Mouse (Mus musculus) liver, embryonic 11.5 days (tissue): Measurements from ENCODE around the gene Gh. TPM values are rescaled to one million over a fixed set of nuclear protein-coding genes. Genes with fewer than 3 reads are reported as not detected.

ENCODE experiments used
- ATAC-seq: fragments of 200-750 bp; cut with Nextera tagmentation; replicated peaks from 2 replicates; pipeline ENCODE4 v1.8.0; 2017; ENCODE audit warnings: moderate number of reproducible peaks, mild to moderate bottlenecking, moderate TSS enrichment, moderate library complexity; ENCODE audit not compliant: low FRiP score
- DNase-seq: peaks from one replicate; pipeline ENCODE4 v3.0.0-alpha.2; 2017; ENCODE audit warnings: low spot score
- H3K27ac ChIP-seq: fragments of 300-500 bp; sonication (generic); 2 replicates; pipeline ENCODE4 v1.5.1; 2014; ENCODE audit warnings: mild to moderate bottlenecking, low read depth, low read length, control low read depth
- H3K27me3 ChIP-seq: fragments of 300-500 bp; sonication (generic); replicated peaks from 2 replicates; pipeline ENCODE4 v1.6.1; 2014; ENCODE audit warnings: low read length, mixed read lengths; ENCODE audit not compliant: control insufficient read depth, insufficient read depth
- H3K36me3 ChIP-seq: fragments of 300-500 bp; sonication (generic); 2 replicates; pipeline ENCODE4 v1.6.1; 2014; ENCODE audit warnings: mild to moderate bottlenecking, low read length, moderate library complexity, mixed read lengths; ENCODE audit not compliant: control insufficient read depth, insufficient read depth
- H3K4me1 ChIP-seq: fragments of 300-500 bp; sonication (generic); replicated peaks from 2 replicates; pipeline ENCODE4 v1.6.1; 2014; ENCODE audit warnings: low read length, mixed read lengths; ENCODE audit not compliant: control insufficient read depth, insufficient read depth
- H3K4me2 ChIP-seq: fragments of 300-500 bp; sonication (generic); 2 replicates; pipeline ENCODE4 v1.6.1; 2014; ENCODE audit warnings: mild to moderate bottlenecking, control low read depth, moderate library complexity
- H3K4me3 ChIP-seq: fragments of 300-500 bp; sonication (generic); 2 replicates; pipeline ENCODE4 v1.5.1; 2014; ENCODE audit warnings: low read depth, low read length, control low read depth
- H3K9ac ChIP-seq: fragments of 300-500 bp; sonication (generic); 2 replicates; pipeline ENCODE4 v1.6.1; 2014; ENCODE audit warnings: low read depth, low read length, control low read depth
- H3K9me3 ChIP-seq: fragments of 300-500 bp; sonication (generic); 2 replicates; pipeline ENCODE4 v1.6.1; 2016; ENCODE audit warnings: low read length, inconsistent platforms, mixed read lengths; ENCODE audit not compliant: control insufficient read depth
- WGBS: fragments of 180-500 bp; shearing (Covaris S2); extraction: QIAGEN DNeasy Blood & Tissue Kit; methylation state at CpG from one replicate; pipeline ENCODE4 v1.1.7; 2014; 5-methylcytosine and 5-hydroxymethylcytosine counted together
- polyA plus RNA-seq: library from polyadenylated mRNA; unstranded; fragments of >200 nt; fragmentation: Nextera tagmentation; extraction: Ambion mirVana; gene quantifications from 2 replicates; pipeline ENCODE4 v1.2.1, GENCODE M21; 2014

The Gh gene
- polyA plus RNA-seq, 1 experiment from 2014 or later = not detected

DNA sequence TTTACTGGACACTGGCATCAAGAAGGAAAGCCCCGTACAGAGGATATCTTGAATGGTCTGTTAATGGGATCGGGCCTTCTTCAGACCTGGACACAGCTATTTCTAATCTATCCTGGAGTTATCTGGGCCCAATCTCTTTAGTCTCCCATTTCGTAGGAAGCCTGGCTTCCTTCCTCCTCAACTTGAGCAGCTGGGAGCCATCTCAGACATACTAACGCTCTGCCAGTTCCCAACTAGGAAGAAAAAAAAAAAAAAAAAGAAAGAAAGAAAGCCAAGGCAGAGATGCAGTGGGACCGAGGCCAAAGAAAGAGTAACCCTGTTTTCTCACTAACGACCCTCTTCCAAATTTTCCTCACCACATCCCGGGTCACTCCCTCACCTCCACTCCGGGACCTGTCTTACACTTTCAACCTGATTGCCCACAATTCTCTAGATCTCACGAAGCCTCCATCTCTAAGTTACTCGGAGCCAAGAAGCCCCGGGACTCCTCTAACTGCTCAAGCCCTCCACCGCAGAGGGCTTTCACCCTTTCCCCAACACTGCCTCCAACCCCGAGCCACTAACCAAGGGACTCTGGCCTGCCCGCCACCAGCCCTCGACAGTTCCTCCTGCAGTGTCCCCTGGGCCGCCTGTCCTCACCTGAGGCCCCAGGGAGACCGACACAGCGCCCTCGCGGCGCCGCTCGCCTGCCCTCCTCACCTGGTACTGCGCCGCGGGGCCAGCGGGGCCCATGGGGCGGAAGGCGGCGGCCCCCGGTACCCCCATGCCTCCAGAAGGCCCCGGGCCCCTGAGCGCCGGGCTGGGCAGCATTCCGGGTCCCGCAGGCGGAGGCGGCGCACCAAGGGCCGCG lies 29.6 kb downstream of the Gh start:
- Histone ChIP-seq H3K9ac (peak overlapping the region; percentile 99), H3K4me2 (peak overlapping the region; percentile 81), H3K9me3 (no peaks in the 10 kb centered on the region), H3K27me3 (no peaks in the 10 kb centered on the region), H3K36me3 (0 out of 2 replicates have a peak, but pooled peaks cover 8% of the 10 kb centered on the region), H3K4me3 (peak overlapping the region; percentile 99), H3K27ac (peak overlapping the region; percentile 95), H3K4me1 (peaks cover 50% of the 10 kb centered on the region)
- DNase-seq = no peak
- peak; percentile 40 for ATAC-seq
- WGBS = 1% methylated on average over 41 of the region's 41 CpGs

DNA sequence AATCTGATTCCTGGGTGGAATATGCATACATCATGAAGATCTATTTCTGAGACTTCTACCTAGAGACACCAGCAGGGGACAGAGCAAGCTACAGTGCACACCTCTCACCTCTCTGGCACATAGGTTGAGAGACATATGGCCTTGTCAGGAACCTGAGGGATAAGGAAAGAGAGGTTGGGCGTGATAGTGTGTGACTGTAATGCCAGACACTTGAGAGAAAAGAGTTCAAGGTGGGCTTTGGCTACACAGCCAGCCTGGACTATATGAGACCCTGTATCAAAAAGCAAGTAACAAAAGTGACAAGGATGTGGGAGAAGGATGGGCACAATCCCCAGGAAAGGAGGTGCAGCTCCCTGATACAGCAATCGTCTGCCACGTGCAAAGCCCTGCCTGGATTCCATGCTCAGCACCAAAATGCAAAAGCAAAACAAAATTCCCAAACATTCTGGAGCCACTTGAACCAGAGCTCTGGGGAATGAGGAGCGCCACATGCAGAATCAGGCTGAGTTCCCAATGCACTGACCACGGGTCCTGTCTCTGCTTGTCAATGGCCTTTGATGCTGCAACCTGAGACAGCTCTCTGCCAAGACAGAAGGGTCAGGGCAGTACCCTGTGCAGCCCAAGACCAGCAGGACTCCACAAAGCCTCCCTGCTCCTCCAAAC lies 30.4 kb downstream of the Gh start:
- Histone ChIP-seq H3K4me3 (peak overlapping the region; percentile 99), H3K27ac (0 out of 2 replicates have a peak overlapping the region, but pooled peaks have one; percentile 95), H3K4me1 (peaks cover 47% of the 10 kb centered on the region), H3K9me3 (no peaks in the 10 kb centered on the region), H3K9ac (peak overlapping the region; percentile 99), H3K36me3 (peaks cover 15% of the 10 kb centered on the region), H3K4me2 (peak overlapping the region; percentile 81), H3K27me3 (no peaks in the 10 kb centered on the region)
- no peak for ATAC-seq
- DNase-seq = no peak
- 40% methylated on average over 5 of the region's 5 CpGs for WGBS

DNA sequence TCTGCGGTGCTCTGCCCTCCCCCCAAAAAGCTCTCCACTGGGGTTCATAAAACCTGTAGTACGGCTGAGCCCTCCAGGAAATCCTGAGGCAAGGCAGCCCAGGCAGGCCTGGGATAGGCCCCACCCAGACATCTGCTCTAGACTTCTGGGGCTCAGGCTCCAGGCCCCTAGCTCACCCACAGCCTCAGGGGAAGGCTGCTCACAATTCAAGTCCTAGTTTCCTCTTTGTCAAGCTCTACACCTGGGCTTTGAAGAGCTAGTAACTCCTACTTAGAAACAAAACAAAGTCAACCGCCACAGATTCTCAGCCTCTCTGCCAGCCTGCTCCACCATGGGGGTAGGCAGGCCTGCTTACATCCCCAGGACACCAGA lies 32.6 kb downstream of the Gh start:
- 47% methylated on average over 3 of the region's 3 CpGs for WGBS
- H3K4me2 ChIP-seq = peak overlapping the region; percentile 46
- ATAC-seq = no peak

DNA sequence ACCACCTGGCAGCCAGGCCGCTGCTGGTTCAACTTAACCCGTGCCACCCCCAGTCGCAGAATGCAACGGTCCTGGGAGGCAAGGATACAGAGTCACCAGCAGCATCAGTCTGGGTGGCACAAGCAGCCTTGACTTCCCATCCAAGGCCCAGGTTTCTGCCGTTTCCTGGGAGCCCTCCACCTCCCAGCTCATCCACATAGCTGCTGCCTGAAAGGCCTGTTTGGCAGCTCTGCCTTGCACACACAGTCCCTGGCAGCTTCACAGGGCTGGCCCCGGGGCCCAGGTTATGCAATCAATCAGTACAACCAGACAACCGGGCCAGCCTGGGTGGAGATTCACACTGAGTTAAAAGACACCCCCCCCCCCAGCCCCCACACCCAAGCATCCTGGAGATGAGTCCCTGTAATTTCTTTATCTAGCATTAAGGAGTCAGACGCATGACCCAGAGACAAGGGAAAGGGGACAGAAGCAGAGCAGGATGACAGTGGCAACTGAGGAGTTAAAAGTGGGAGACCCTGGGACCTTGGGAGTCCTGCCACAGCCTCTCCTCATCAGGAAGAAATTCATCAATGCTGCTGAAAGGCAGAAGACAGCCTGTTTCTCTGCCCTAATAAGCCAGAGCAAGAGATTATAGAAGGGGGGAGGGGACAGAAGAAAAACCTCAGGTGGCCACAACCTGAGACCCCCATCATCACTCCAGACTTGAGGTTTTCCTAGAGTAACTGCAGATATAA lies 33.2 kb downstream of the Gh start:
- Histone ChIP-seq H3K9me3 (no peaks in the 10 kb centered on the region), H3K27me3 (no peaks in the 10 kb centered on the region), H3K27ac (peak overlapping the region; percentile 20), H3K4me3 (no peak overlapping the region), H3K36me3 (peaks cover 40% of the 10 kb centered on the region), H3K4me1 (peaks cover 35% of the 10 kb centered on the region), H3K9ac (no peak overlapping the region), H3K4me2 (peak overlapping the region; percentile 46)
- ATAC-seq (no peak), DNase-seq (peak; percentile 50)
- 58% methylated on average over 8 of the region's 8 CpGs for WGBS

More for the DNA sequence above, 32.6 kb downstream of the Gh start:
- H3K9me3 ChIP-seq = no peaks in the 10 kb centered on the region
- DNase-seq = no peak
- H3K9ac ChIP-seq = no peak overlapping the region
- H3K27me3 ChIP-seq = no peaks in the 10 kb centered on the region
- no peak overlapping the region; the same call in 1 of the 2 replicates for H3K4me3 ChIP-seq
- peaks cover 36% of the 10 kb centered on the region for H3K36me3 ChIP-seq
- H3K4me1 ChIP-seq = peaks cover 35% of the 10 kb centered on the region
- peak overlapping the region; percentile 62; the same call in 1 of the 2 replicates for H3K27ac ChIP-seq

DNA sequence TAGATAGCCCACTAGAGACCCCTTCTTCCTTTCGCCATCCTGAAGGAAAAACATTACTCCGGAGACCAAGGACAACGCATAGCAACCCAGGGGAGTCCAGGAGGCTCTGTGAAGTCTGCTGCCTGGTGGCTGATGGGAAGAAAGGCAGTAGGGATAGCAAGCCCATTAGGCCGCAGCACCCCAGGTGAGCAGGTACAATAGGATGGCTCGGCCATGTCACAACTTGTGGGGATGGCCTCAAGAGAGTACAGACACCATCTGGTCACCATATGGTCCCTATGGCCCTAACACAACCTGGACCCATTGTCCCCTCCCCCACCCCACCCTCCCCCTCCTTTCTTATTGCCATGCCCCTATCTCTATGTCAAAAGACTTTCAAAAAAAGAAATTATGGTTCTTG lies 33.8 kb downstream of the Gh start:
- H3K27me3 ChIP-seq = no peaks in the 10 kb centered on the region
- no peaks in the 10 kb centered on the region for H3K9me3 ChIP-seq
- no peak overlapping the region for H3K4me3 ChIP-seq
- peak overlapping the region; percentile 46 for H3K4me2 ChIP-seq
- peak overlapping the region; percentile 20; the same call in 1 of the 2 replicates for H3K27ac ChIP-seq
- H3K9ac ChIP-seq = no peak overlapping the region
- ATAC-seq (no peak), DNase-seq (no peak)
- H3K4me1 ChIP-seq = peaks cover 35% of the 10 kb centered on the region
- WGBS = 78% methylated on average over 5 of the region's 5 CpGs
- H3K36me3 ChIP-seq = peaks cover 47% of the 10 kb centered on the region

DNA sequence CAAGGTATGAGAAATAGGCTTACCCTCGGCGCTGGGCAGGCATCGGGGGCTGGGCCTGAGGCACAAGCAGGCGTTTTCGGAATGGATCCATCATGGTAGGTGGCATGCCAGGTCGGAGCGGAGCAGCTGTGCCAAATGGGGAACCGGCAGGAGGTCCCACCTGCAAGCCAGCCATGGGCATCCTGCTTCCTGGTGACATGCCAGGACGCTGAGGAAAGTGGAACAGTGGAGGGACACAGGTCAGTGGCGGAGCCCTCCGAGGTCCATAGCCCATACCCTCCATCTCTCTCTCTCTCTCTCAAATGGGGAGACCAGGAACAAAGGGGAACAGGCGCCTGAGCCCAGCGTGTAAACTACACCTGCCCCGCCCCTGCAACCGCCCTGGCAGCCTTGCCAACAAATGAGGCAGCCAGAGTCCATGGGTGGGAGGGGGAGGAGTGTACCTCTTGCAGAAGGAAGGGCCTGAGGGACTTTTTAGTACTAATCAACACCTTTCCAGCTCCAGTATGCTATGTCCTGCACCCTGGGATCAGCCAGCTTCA lies 34.3 kb downstream of the Gh start:
- Histone ChIP-seq H3K4me2 (peak overlapping the region; percentile 29; the same call in 1 of the 2 replicates), H3K36me3 (peaks cover 51% of the 10 kb centered on the region), H3K27me3 (no peaks in the 10 kb centered on the region), H3K27ac (0 out of 2 replicates have a peak overlapping the region, but pooled peaks have one; percentile 15), H3K4me3 (no peak overlapping the region), H3K9ac (no peak overlapping the region), H3K4me1 (peaks cover 35% of the 10 kb centered on the region), H3K9me3 (no peaks in the 10 kb centered on the region)
- ATAC-seq (no peak), DNase-seq (no peak)
- 72% methylated on average over 15 of the region's 15 CpGs for WGBS

DNA sequence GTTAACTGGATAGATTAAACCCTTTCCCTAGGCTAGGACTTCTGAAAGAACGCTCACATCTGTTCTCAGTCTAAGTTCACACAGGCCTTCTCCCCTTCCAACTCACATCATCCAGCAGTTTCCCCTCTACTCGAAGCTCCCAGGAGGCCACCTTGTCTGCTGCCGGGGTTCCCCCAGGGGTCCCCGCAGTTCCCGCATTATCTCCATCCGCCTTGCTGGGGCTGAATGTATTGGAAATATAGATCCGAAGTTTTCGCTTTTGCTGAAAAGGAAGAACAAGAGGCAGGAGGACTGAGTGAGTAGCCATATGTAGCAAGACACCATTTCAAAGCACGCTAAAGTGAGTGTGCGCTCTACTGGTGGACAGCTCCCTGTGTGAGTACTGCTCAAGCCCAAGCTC lies 35.2 kb downstream of the Gh start:
- no peak overlapping the region for H3K27ac ChIP-seq
- peaks cover 31% of the 10 kb centered on the region for H3K4me1 ChIP-seq
- no peaks in the 10 kb centered on the region for H3K27me3 ChIP-seq
- no peak overlapping the region for H3K9ac ChIP-seq
- no peak for ATAC-seq
- DNase-seq = no peak
- H3K4me3 ChIP-seq = no peak overlapping the region
- H3K36me3 ChIP-seq = peaks cover 61% of the 10 kb centered on the region
- no peaks in the 10 kb centered on the region for H3K9me3 ChIP-seq
- WGBS = 89% methylated on average over 10 of the region's 10 CpGs
- H3K4me2 ChIP-seq = no peak overlapping the region

DNA sequence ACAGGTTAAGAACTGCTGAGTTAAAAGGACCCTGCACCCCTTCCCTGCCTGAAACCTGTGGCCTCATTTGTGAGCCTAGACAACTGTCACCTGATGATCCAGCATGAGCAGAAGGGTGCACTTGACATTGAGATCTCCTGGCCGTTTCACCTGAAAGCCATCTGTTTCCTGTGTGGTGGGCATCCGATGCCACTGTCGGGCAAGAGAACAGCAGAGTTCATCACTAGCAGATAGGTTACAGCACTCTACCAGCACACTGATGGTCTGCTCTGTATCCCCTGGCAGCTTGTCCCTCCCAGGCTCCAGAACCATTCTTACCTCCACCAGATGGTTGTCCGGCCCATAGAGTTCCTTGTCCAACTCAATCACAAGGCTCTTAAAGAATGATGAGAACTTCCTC lies 36.1 kb downstream of the Gh start:
- H3K36me3 ChIP-seq = peaks cover 68% of the 10 kb centered on the region
- no peak for ATAC-seq
- no peaks in the 10 kb centered on the region for H3K9me3 ChIP-seq
- H3K4me3 ChIP-seq = no peak overlapping the region
- no peak overlapping the region for H3K4me2 ChIP-seq
- DNase-seq = no peak
- H3K9ac ChIP-seq = no peak overlapping the region
- WGBS = 87% methylated on average over 4 of the region's 4 CpGs
- H3K27ac ChIP-seq = no peak overlapping the region
- H3K27me3 ChIP-seq = no peaks in the 10 kb centered on the region
- H3K4me1 ChIP-seq = peaks cover 26% of the 10 kb centered on the region
